Mouse (Mus musculus) limb, embryonic 14.5 days (tissue): ENCODE results near the gene Actn4. TPM values are rescaled to one million over a fixed set of nuclear protein-coding genes. Genes with fewer than 3 reads are reported as not detected.

Experiments
- ATAC-seq: fragments of 200-750 bp; cut with Nextera tagmentation; 2 replicates; pipeline ENCODE4 v1.8.0; 2017; ENCODE audit warnings: low read depth, moderate number of reproducible peaks, moderate TSS enrichment; ENCODE audit not compliant: low FRiP score
- DNase-seq: peaks from one replicate; pipeline ENCODE4 v3.0.0-alpha.2; 2015; ENCODE audit warnings: low spot score
- H3K27ac ChIP-seq: fragments of 300-500 bp; sonication (generic); replicated peaks from 2 replicates; pipeline ENCODE4 v1.5.1; 2014; ENCODE audit warnings: low read depth, mild to moderate bottlenecking, low read length, moderate library complexity, mixed read lengths
- H3K27me3 ChIP-seq: fragments of 300-500 bp; sonication (generic); 2 replicates; pipeline ENCODE4 v1.6.1; 2014; ENCODE audit warnings: low read length, mixed read lengths; ENCODE audit not compliant: control insufficient read depth, insufficient read depth
- H3K36me3 ChIP-seq: fragments of 300-500 bp; sonication (generic); 2 replicates; pipeline ENCODE4 v1.6.1; 2014; ENCODE audit warnings: mild to moderate bottlenecking, low read length, moderate library complexity, mixed read lengths; ENCODE audit not compliant: control insufficient read depth, insufficient read depth
- H3K4me1 ChIP-seq: fragments of 300-500 bp; sonication (generic); 2 replicates; pipeline ENCODE4 v1.6.1; 2014; ENCODE audit warnings: antibody characterized with exemption, low read length, mixed read lengths; ENCODE audit not compliant: control insufficient read depth, insufficient read depth
- H3K4me2 ChIP-seq: fragments of 300-500 bp; sonication (generic); replicated peaks from 2 replicates; pipeline ENCODE4 v1.6.1; 2014; ENCODE audit warnings: low read depth, mild to moderate bottlenecking, low read length, moderate library complexity; ENCODE audit not compliant: severe bottlenecking
- H3K4me3 ChIP-seq: fragments of 300-500 bp; sonication (generic); replicated peaks from 2 replicates; pipeline ENCODE4 v1.5.1; 2014; ENCODE audit warnings: low read length
- H3K9ac ChIP-seq: fragments of 300-500 bp; sonication (generic); 2 replicates; pipeline ENCODE4 v1.6.1; 2014; ENCODE audit warnings: mild to moderate bottlenecking, low read depth, low read length, moderate library complexity; ENCODE audit not compliant: severe bottlenecking
- H3K9me3 ChIP-seq: fragments of 300-500 bp; sonication (generic); 2 replicates; pipeline ENCODE4 v1.6.1; 2016; ENCODE audit warnings: low read length; ENCODE audit not compliant: control insufficient read depth
- POLR2A ChIP-seq: fragments of 200-500 bp; IDR thresholded peaks from 2 replicates; pipeline ENCODE4 v1.8.0; 2012; ENCODE audit warnings: inconsistent platforms, mild to moderate bottlenecking, moderate library complexity, borderline replicate concordance; ENCODE audit not compliant: insufficient read depth, insufficient read length; ENCODE audit errors: extremely low read depth
- WGBS: fragments of 180-500 bp; shearing (Covaris S2); extraction: QIAGEN DNeasy Blood & Tissue Kit; methylation state at CpG from one replicate; pipeline ENCODE4 v1.1.7; 2014; 5-methylcytosine and 5-hydroxymethylcytosine counted together
- polyA plus RNA-seq, 2 experiments: library from polyadenylated mRNA; depleted of rRNA in 1 of 2; stranded (reverse) in 1 of 2; unstranded in 1 of 2; fragments of >200 nt; fragmentation: Nextera tagmentation in 1 of 2; extraction: Ambion mirVana in 1 of 2; gene quantifications; 2 replicates each; pipeline versions ENCODE4 v1.2.1 to v1.2.3; 2012 to 2014

Actn4 gene
- polyA plus RNA-seq, 2 experiments, result 268 to 295 TPM

DNA sequence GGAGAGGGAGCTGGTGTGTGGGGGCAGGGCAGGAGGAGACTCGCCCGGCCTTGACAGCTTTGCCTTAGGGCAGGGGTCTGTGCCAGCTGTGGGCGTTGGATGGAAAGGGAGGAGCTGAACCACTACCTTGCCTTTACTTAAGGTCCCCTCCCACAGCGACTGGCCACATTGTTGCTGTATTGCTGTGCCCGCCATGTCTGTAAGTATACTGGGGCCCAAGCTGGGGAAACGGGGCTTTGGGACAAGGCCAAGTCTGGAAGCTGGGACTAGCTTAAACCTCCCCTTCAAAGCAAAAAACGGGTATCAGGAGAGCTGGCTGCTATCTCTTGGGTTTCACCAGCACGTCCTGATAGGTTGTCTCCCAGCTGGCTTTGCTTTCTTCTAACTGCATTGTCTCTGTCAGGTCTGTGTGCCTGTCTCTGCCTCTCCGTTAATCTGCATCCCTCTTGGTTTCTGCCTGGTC lies 97.8 kb downstream of the Actn4 start:
- peaks cover 12% of the 10 kb centered on the region for H3K4me1 ChIP-seq

DNA sequence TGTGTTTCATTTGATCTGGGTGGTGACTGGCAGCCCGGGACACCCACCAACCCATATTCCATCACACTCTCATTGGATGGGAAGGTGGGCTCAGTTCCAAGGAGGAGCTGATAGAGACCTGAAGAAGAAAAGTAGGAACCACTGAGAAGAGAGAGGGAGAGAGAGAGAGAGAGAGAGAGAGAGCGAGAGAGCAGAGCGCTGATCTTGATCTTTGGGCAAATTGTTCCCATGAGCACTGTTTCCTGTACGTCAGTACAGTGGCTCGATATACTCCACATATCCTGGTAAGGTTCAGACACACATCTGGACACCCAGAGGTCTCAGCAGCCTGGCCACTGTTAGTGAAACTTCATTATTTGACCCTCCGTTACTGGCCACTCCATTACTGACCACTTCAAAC lies 98.6 kb downstream of the Actn4 start, which contains the start of gene Lgals7:
Lgals7 (plus strand) TSS at position 314 of the 400 bp plus-strand sequence.
- no peaks in the 10 kb centered on the region for H3K36me3 ChIP-seq
- no peak for TF ChIP-seq POLR2A
- H3K4me1 ChIP-seq, result peaks cover 12% of the 10 kb centered on the region
- DNase-seq, result no peak
- WGBS, result 69% methylated on average over 6 of the region's 6 CpGs
- H3K9ac ChIP-seq, result no peak within 1 kb of the TSS
- H3K4me3 ChIP-seq, result peak within 1 kb of the TSS; percentile 8; the same call in 1 of the 2 replicates
- H3K4me2 ChIP-seq, result peak within 1 kb of the TSS; percentile 25; the same call in 1 of the 2 replicates
- H3K27me3 ChIP-seq, result no peaks in the 10 kb centered on the region
- no peak for ATAC-seq
- H3K27ac ChIP-seq, result peak within 1 kb of the TSS; percentile 33; the same call in 1 of the 2 replicates
- H3K9me3 ChIP-seq, result 0 out of 2 replicates have a peak, but pooled peaks cover 3% of the 10 kb centered on the region

More for the DNA sequence above, 97.8 kb downstream of the Actn4 start:
- peak overlapping the region; percentile 25; the same call in 1 of the 2 replicates for H3K4me2 ChIP-seq
- TF ChIP-seq POLR2A, result no peak
- H3K9ac ChIP-seq, result no peak overlapping the region
- ATAC-seq (no peak), DNase-seq (peak; percentile 37)
- H3K36me3 ChIP-seq, result no peaks in the 10 kb centered on the region
- H3K27me3 ChIP-seq, result no peaks in the 10 kb centered on the region
- 0 out of 2 replicates have a peak, but pooled peaks cover 3% of the 10 kb centered on the region for H3K9me3 ChIP-seq
- peak overlapping the region; percentile 8; the same call in 1 of the 2 replicates for H3K4me3 ChIP-seq
- peak overlapping the region; percentile 33; the same call in 1 of the 2 replicates for H3K27ac ChIP-seq
- WGBS, result 27% methylated on average over 9 of the region's 9 CpGs

DNA sequence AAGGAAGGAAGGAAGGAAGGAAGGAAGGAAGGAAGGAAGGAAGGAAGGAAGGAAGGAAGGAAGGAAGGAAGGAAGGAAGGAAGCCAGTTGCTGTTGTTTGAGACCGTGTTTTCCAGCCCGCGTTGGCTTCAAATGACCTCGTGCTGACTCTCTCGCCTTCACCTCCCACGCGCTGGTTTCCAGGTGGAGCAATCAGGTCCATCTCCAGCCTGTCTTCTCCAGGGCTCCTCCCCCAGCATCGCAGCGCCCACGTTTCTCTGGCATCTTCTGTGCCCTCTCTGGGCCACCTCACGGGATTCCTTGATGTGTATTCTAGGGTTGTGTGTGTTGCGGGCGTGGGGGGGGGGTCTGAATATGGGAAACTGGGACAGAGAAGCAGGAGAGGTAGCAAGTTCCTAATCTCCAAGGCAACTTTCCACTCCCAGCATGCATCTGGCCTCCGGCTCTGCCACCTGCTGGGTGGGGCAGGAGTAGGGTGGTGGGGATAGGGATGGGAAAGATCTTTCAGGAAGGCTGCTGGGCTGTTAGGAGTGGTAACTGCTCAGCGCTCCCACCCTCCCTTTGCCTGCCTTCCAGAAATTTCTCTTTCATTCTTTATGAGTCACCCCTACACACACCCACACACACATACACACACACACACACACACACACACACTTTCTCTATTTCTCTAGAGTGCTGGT lies 99.2 kb downstream of the Actn4 start:
- 80% methylated on average over 15 of the region's 15 CpGs for WGBS
- Histone ChIP-seq H3K9ac (no peak overlapping the region), H3K4me2 (no peak overlapping the region), H3K27ac (no peak overlapping the region), H3K9me3 (0 out of 2 replicates have a peak, but pooled peaks cover 3% of the 10 kb centered on the region), H3K4me1 (peaks cover 12% of the 10 kb centered on the region), H3K36me3 (no peaks in the 10 kb centered on the region), H3K4me3 (no peak overlapping the region), H3K27me3 (no peaks in the 10 kb centered on the region)
- ATAC-seq (no peak), DNase-seq (peak; percentile 16)
- no peak for TF ChIP-seq POLR2A

DNA sequence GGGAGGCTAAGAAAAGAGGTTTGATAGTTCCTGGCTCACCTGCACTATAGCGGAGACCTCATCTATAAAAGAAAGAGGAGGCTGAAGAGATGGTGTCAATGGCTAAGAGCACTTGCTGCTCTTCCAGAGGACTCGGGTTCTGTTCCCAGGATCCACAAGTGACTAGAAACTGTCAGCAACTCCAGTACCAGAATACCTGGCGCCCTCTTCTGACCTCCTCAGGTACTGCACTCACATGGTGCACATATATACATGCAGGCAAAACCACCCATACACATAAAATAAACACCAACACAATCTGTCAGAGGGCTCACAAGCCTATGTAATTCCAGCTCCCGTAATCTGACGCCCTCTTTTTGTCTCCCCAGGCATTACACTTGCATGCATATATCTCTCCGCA lies 101.2 kb downstream of the Actn4 start:
- Histone ChIP-seq H3K4me3 (no peak overlapping the region), H3K36me3 (no peaks in the 10 kb centered on the region), H3K4me1 (peaks cover 12% of the 10 kb centered on the region), H3K27me3 (no peaks in the 10 kb centered on the region), H3K27ac (no peak overlapping the region), H3K9me3 (0 out of 2 replicates have a peak, but pooled peaks cover 3% of the 10 kb centered on the region), H3K4me2 (no peak overlapping the region), H3K9ac (no peak overlapping the region)
- WGBS, result 87% methylated on average over 6 of the region's 6 CpGs
- no peak for TF ChIP-seq POLR2A
- DNase-seq (no peak), ATAC-seq (no peak)

DNA sequence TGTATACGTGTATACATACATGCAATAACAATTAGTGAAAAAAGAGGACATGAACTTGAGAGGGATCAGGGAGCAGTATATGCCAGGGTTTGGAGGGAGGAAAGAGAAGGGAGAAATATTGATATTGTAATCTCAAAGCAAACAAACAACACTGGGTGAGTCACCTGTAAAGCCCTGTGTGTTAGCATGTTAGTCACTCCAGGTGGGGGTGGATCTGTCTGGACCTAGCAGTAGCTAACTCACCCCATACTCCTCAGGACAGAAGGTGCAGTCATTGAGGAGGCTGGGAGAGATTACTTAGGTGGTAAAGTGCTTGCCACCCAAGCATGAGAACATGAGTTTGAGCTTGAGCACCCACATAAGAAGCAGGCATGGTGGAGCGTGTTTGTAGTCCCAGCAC lies 102.2 kb downstream of the Actn4 start:
- ATAC-seq (no peak), DNase-seq (no peak)
- Histone ChIP-seq H3K27me3 (no peaks in the 10 kb centered on the region), H3K4me3 (no peak overlapping the region), H3K4me2 (no peak overlapping the region), H3K9me3 (0 out of 2 replicates have a peak, but pooled peaks cover 3% of the 10 kb centered on the region), H3K27ac (no peak overlapping the region), H3K36me3 (no peaks in the 10 kb centered on the region), H3K9ac (no peak overlapping the region), H3K4me1 (peaks cover 12% of the 10 kb centered on the region)
- 90% methylated on average over 2 of the region's 2 CpGs for WGBS
- no peak for TF ChIP-seq POLR2A
